Mouse (Mus musculus) bone marrow, adult 2 months (tissue): ENCODE results near the gene Pdk2. TPM values are rescaled to one million over a fixed set of nuclear protein-coding genes. Genes with fewer than 3 reads are reported as not detected.
A peak's percentile ranks its signal among the peaks of the same experiment; 100 is the strongest.

Source experiments
- H3K27ac ChIP-seq: fragments of 200-500 bp; 2 replicates; pipeline ENCODE4 v1.5.1; 2012; ENCODE audit warnings: low read depth, mild to moderate bottlenecking, control low read depth, inconsistent platforms, low read length; ENCODE audit not compliant: control insufficient read depth, poor library complexity, insufficient read depth
- H3K4me1 ChIP-seq: fragments of 200-500 bp; 2 replicates; pipeline ENCODE4 v1.6.1; 2011; ENCODE audit warnings: low read length; ENCODE audit not compliant: control insufficient read depth, insufficient read depth
- H3K4me3 ChIP-seq: fragments of 200-500 bp; replicated peaks from 2 replicates; pipeline ENCODE3; 2011; ENCODE audit warnings: mild to moderate bottlenecking, low read depth, low read length, control low read depth; ENCODE audit not compliant: control insufficient read depth
- CTCF ChIP-seq: fragments of 200-500 bp; IDR thresholded peaks from 2 replicates; pipeline ENCODE4 v1.5.1; 2011; ENCODE audit warnings: low read length, control low read depth; ENCODE audit not compliant: control insufficient read depth, insufficient read depth
- POLR2A ChIP-seq: fragments of 200-500 bp; IDR thresholded peaks from 2 replicates; pipeline ENCODE4 v1.6.1; 2011; ENCODE audit warnings: low read depth, mild to moderate bottlenecking, control low read depth, low read length, borderline replicate concordance; ENCODE audit not compliant: control insufficient read depth
- WGBS: fragments of 180-500 bp; shearing (Covaris S2); methylation state at CpG from one replicate; pipeline ENCODE4 v1.1.7; 2018; 5-methylcytosine and 5-hydroxymethylcytosine counted together
- polyA plus RNA-seq: library from polyadenylated mRNA; stranded (reverse); fragments of >200 nt; gene quantifications from 2 replicates; pipeline ENCODE4 v1.2.4, GENCODE M21; 2011; ENCODE audit warnings: low replicate concordance; ENCODE audit not compliant: missing spikeins, insufficient read depth, insufficient read length

The Pdk2 gene
- polyA plus RNA-seq, 1 experiment, result 8.1 TPM

- peak overlapping the region; percentile 94 for H3K4me3 ChIP-seq
- peak overlapping the region; percentile 91 for H3K27ac ChIP-seq
- TF ChIP-seq POLR2A (0 out of 2 replicates have a peak, but pooled peaks have one; percentile 31), CTCF (peak; percentile 7; the same call in 1 of the 2 replicates)
- H3K4me1 ChIP-seq, result peaks cover 13% of the 10 kb centered on the region
- WGBS, result under 1% methylated on average over 99 of the region's 99 CpGs
Observed at GRCm38 (mm10) chr11:94991641-94992479, 49.3 kb downstream of the Pdk2 start.

GRCm38 (mm10) chr11:94990749-94991577 is 50.2 kb downstream of the Pdk2 start, which contains the start of gene Ppp1r9b:
Gene Ppp1r9b (plus strand): TSS chr11:94991035.
- under 1% methylated on average over 67 of the region's 69 CpGs for WGBS
- Histone ChIP-seq H3K4me1 (peaks cover 11% of the 10 kb centered on the region), H3K27ac (peak within 1 kb of the TSS; percentile 91), H3K4me3 (peak within 1 kb of the TSS; percentile 94)
- TF ChIP-seq CTCF, result peak; percentile 67
- peak; percentile 75 for TF ChIP-seq POLR2A

- H3K4me3 ChIP-seq, result peak overlapping the region; percentile 94
- H3K4me1 ChIP-seq, result peaks cover 9% of the 10 kb centered on the region
- H3K27ac ChIP-seq, result peak overlapping the region; percentile 91
- WGBS, result 14% methylated on average over 6 of the region's 6 CpGs
- TF ChIP-seq POLR2A (no peak), CTCF (no peak)
Observed at GRCm38 (mm10) chr11:94990102-94990748, 50.9 kb downstream of the Pdk2 start.

GRCm38 (mm10) chr11:94989562-94990017 is 51.6 kb downstream of the Pdk2 start:
- TF ChIP-seq POLR2A, result peak; percentile 63; the same call in 1 of the 2 replicates
- TF ChIP-seq CTCF, result 0 out of 2 replicates have a peak, but pooled peaks have one; percentile 3
- H3K4me1 ChIP-seq, result peaks cover 6% of the 10 kb centered on the region
- peak overlapping the region; percentile 78 for H3K4me3 ChIP-seq
- peak overlapping the region; percentile 58 for H3K27ac ChIP-seq
- WGBS, result under 1% methylated on average over 12 of the region's 12 CpGs

- WGBS, result 25% methylated on average over 10 of the region's 10 CpGs
- peak overlapping the region; percentile 58 for H3K27ac ChIP-seq
- H3K4me1 ChIP-seq, result peaks cover 6% of the 10 kb centered on the region
- no peak for TF ChIP-seq POLR2A
- no peak for TF ChIP-seq CTCF
- peak overlapping the region; percentile 78 for H3K4me3 ChIP-seq
Observed at GRCm38 (mm10) chr11:94988780-94989561, 52.2 kb downstream of the Pdk2 start.

GRCm38 (mm10) chr11:94987851-94988250 is 53.3 kb downstream of the Pdk2 start:
- Histone ChIP-seq H3K4me1 (peaks cover 3% of the 10 kb centered on the region), H3K4me3 (no peak overlapping the region), H3K27ac (peak overlapping the region; percentile 49)
- WGBS, result 56% methylated on average over 8 of the region's 8 CpGs
- TF ChIP-seq POLR2A (no peak), CTCF (no peak)

- peaks cover 3% of the 10 kb centered on the region for H3K4me1 ChIP-seq
Observed at GRCm38 (mm10) chr11:94987341-94987740, 53.8 kb downstream of the Pdk2 start.

More at GRCm38 (mm10) chr11:94987341-94987740, 53.8 kb downstream of the Pdk2 start:
- Histone ChIP-seq H3K27ac (0 out of 2 replicates have a peak overlapping the region, but pooled peaks have one; percentile 4), H3K4me3 (no peak overlapping the region)
- WGBS, result 42% methylated on average over 6 of the region's 6 CpGs
- TF ChIP-seq POLR2A, result no peak
- no peak for TF ChIP-seq CTCF
